Mouse (Mus musculus) spleen, postnatal 14 days (tissue): ENCODE results near the gene Iars.

Experiments
- DNase-seq, 2 experiments: peaks; one replicate each; pipeline ENCODE4 v3.0.0; 2021 to 2022; ENCODE audit warnings: low spot score in 2 of 2

Gene Iars

GRCm38 (mm10) chr13:49681351-49682232 is at the start of gene Iars:
Iars (plus strand) TSS chr13:49682100.
- peak; percentile 97 to 98 for DNase-seq

- DNase-seq = no peak
These were observed 41.9 kb upstream of the Iars start for GRCm38 (mm10) chr13:49639965-49640364.

- no peak for DNase-seq
These were observed 39.2 kb upstream of the Iars start for GRCm38 (mm10) chr13:49642650-49643049.

GRCm38 (mm10) chr13:49643669-49644362 is 38.1 kb upstream of the Iars start:
- no peak for DNase-seq

- no peak for DNase-seq
These were observed 37.0 kb upstream of the Iars start for GRCm38 (mm10) chr13:49644731-49645529.

GRCm38 (mm10) chr13:49646019-49646418 is 35.9 kb upstream of the Iars start:
- DNase-seq = no peak

GRCm38 (mm10) chr13:49651136-49651535 is 30.8 kb upstream of the Iars start:
- DNase-seq = no peak

- no peak for DNase-seq
These were observed 30.0 kb upstream of the Iars start for GRCm38 (mm10) chr13:49651781-49652351.

GRCm38 (mm10) chr13:49652481-49653179 is 29.3 kb upstream of the Iars start, which contains the start of the genes Cenpp and Nol8:
Cenpp (minus strand) TSS chr13:49652785.
Nol8 (plus strand) TSS chr13:49653078.
- DNase-seq = peak; percentile 99 to 100

- DNase-seq = peak; percentile 14 to 42
These were observed 28.7 kb upstream of the Iars start for GRCm38 (mm10) chr13:49653180-49653541.

- no peak for DNase-seq
These were observed 4.1 kb upstream of the Iars start for GRCm38 (mm10) chr13:49677793-49678192.

GRCm38 (mm10) chr13:49682233-49682846 is 440 bp downstream of the Iars start:
- no peak for DNase-seq

GRCm38 (mm10) chr13:49684266-49684665 is 2.4 kb downstream of the Iars start:
- no peak for DNase-seq

GRCm38 (mm10) chr13:49691056-49691455 is 9.2 kb downstream of the Iars start:
- DNase-seq = no peak

- no peak for DNase-seq
These were observed 21.4 kb downstream of the Iars start for GRCm38 (mm10) chr13:49703216-49703779.

- DNase-seq = no peak
These were observed 24.3 kb downstream of the Iars start for GRCm38 (mm10) chr13:49706032-49706690.

- no peak for DNase-seq
These were observed 26.4 kb downstream of the Iars start for GRCm38 (mm10) chr13:49708311-49708710.

- no peak for DNase-seq
These were observed 30.3 kb downstream of the Iars start for GRCm38 (mm10) chr13:49712047-49712721.

GRCm38 (mm10) chr13:49719310-49719709 is 37.4 kb downstream of the Iars start:
- DNase-seq = no peak
